Mouse (Mus musculus): Measurements from ENCODE around the gene Myo5c.
"Not testable (repeated sequence)": the region's sequence is repeated elsewhere in the genome, so short reads cannot be mapped to it uniquely, and the experiment has no call there.

The Myo5c gene

GRCm38 (mm10) chr9:75243730-75244406, 12.0 kb downstream of the Myo5c start:
- DNase-seq (ENCODE audit: extremely low spot score, low read depth, low spot score) = no peak

- DNase-seq (ENCODE audit: extremely low spot score, low read depth, low spot score) = no peak
Observed at GRCm38 (mm10) chr9:75244527-75244926, 12.7 kb downstream of the Myo5c start.

GRCm38 (mm10) chr9:75246080-75246930, 14.5 kb downstream of the Myo5c start:
- no peak for DNase-seq (ENCODE audit: extremely low spot score, low read depth, low spot score)

GRCm38 (mm10) chr9:75247870-75248269, 16.1 kb downstream of the Myo5c start:
- no peak for DNase-seq (ENCODE audit: extremely low spot score, low read depth, low spot score)

GRCm38 (mm10) chr9:75248359-75248758, 16.5 kb downstream of the Myo5c start:
- DNase-seq (ENCODE audit: extremely low spot score, low read depth, low spot score) = no peak

- DNase-seq (ENCODE audit: extremely low spot score, low read depth, low spot score) = no peak
Observed at GRCm38 (mm10) chr9:75248874-75249273, 17.1 kb downstream of the Myo5c start.

GRCm38 (mm10) chr9:75253158-75253557, 21.3 kb downstream of the Myo5c start:
- not testable (repeated sequence) for DNase-seq (ENCODE audit: extremely low spot score, low read depth, low spot score)

- no peak for DNase-seq (ENCODE audit: extremely low spot score, low read depth, low spot score)
Observed at GRCm38 (mm10) chr9:75253766-75254165, 21.9 kb downstream of the Myo5c start.

- DNase-seq (ENCODE audit: extremely low spot score, low read depth, low spot score) = no peak
Observed at GRCm38 (mm10) chr9:75254196-75254955, 22.6 kb downstream of the Myo5c start.

GRCm38 (mm10) chr9:75255820-75256545, 24.2 kb downstream of the Myo5c start:
- DNase-seq (ENCODE audit: extremely low spot score, low read depth, low spot score) = no peak

GRCm38 (mm10) chr9:75258792-75259191, 27.0 kb downstream of the Myo5c start:
- no peak for DNase-seq (ENCODE audit: extremely low spot score, low read depth, low spot score)

- DNase-seq (ENCODE audit: extremely low spot score, low read depth, low spot score) = no peak
Observed at GRCm38 (mm10) chr9:75259656-75260055, 27.8 kb downstream of the Myo5c start.

GRCm38 (mm10) chr9:75261332-75261872, 29.6 kb downstream of the Myo5c start:
- no peak for DNase-seq (ENCODE audit: extremely low spot score, low read depth, low spot score)

- DNase-seq (ENCODE audit: extremely low spot score, low read depth, low spot score) = no peak
Observed at GRCm38 (mm10) chr9:75262235-75262826, 30.5 kb downstream of the Myo5c start.

GRCm38 (mm10) chr9:75264008-75264718, 32.3 kb downstream of the Myo5c start:
- no peak for DNase-seq (ENCODE audit: extremely low spot score, low read depth, low spot score)

GRCm38 (mm10) chr9:75267147-75267546, 35.3 kb downstream of the Myo5c start:
- no peak for DNase-seq (ENCODE audit: extremely low spot score, low read depth, low spot score)

- no peak for DNase-seq (ENCODE audit: extremely low spot score, low read depth, low spot score)
Observed at GRCm38 (mm10) chr9:75270382-75270781, 38.6 kb downstream of the Myo5c start.

GRCm38 (mm10) chr9:75271539-75271938, 39.7 kb downstream of the Myo5c start:
- no peak for DNase-seq (ENCODE audit: extremely low spot score, low read depth, low spot score)

GRCm38 (mm10) chr9:75273646-75274045, 41.8 kb downstream of the Myo5c start:
- DNase-seq (ENCODE audit: extremely low spot score, low read depth, low spot score) = no peak

GRCm38 (mm10) chr9:75274486-75274885, 42.7 kb downstream of the Myo5c start:
- no peak for DNase-seq (ENCODE audit: extremely low spot score, low read depth, low spot score)

Data from hindlimb bud, embryonic 11.5 days (tissue).